Mouse (Mus musculus): ENCODE results near the gene Pnkd.

Gene Pnkd

GRCm38 (mm10) chr1:74362325-74363229 is 77.8 kb downstream of the Pnkd start:
- DNase-seq, result no peak

DNA sequence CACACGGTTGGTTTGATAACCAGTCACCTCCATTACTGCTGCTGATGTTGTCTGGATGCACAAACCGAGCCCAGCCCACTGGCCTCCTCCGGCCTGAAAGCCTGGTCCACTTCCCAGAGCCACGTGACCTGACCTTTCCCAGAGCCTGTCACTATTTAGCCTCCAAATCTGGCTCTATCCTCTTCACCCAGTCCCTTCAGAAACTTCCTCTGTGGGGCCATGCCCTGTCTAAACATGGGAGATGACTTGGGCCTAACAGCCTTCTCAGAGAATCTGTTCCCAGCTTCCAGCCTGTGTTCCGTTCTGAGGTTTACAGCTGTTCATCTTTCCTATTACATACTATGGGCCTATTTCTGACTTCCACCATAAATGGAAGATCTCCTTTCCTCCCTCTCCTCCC is 78.7 kb downstream of the Pnkd start:
- no peak for DNase-seq

DNA sequence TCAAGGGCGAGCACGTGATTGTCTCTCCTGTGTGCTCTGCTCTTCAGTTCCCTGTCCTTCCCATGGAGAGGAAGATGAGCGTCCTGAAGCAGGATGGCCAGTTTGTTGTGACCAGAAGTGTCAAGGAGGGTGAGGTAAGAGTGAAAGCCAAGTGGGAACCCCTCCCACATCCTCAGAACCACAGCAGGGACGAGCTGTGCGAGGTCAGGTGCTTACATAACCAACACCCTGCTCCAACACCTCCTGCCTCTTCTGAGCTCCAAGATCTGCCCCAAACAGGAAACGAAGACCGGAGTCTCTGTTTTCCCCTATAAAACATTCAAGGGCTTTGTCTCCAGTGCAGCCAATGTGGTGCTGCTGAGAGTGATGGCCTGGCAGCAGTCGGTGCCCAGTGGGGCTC is 79.5 kb downstream of the Pnkd start:
- DNase-seq, result no peak

GRCm38 (mm10) chr1:74367886-74368645 is 83.3 kb downstream of the Pnkd start:
- DNase-seq, result no peak

- DNase-seq, result no peak
Observed at GRCm38 (mm10) chr1:74370040-74370439, 85.3 kb downstream of the Pnkd start.

DNA sequence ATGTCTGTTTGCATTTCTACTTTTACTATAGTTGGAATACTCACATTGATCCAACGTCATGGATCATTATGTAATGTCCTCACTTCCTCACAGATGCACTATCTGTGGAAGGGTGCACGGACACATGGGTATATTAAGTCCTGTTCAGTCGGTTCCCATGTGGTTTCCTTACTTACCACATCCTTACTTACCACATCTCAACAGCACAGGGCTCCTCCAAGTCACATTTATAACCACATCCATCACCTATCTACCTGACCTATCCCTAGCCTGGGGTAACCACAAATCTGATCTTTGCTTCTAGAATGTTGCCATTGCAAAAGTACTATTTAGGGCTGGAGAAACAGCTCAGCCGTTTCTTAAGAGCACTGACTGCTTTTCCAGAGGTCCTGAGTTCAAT is 88.6 kb downstream of the Pnkd start:
- DNase-seq, result no peak

DNA sequence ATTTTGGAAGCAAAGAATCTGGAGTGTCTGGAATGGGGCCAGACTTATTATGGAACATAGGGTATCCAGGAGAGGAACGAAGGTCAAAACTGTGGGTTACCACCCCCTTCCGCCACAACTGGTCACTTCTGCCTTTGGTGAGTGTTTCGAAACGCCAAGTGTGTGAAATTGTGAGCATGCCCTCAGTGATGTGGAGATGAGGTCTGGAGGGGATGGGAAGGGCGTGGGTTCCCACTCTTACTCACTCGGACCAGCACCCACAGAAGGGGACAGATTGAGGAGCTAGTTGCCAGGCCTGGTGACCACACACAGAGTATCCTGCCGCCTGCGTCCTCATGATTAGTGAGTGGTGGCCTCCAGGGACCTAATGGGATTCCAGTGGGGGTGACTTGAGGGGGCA is 90.2 kb downstream of the Pnkd start, which contains the start of gene Slc11a1:
Gene Slc11a1, plus strand, starts transcription at position 216 of the 400 bp plus-strand sequence.
- DNase-seq, result no peak

GRCm38 (mm10) chr1:74375561-74375960 is 90.8 kb downstream of the Pnkd start:
- DNase-seq, result no peak

- DNase-seq, result no peak
Observed at GRCm38 (mm10) chr1:74376396-74376795, 91.7 kb downstream of the Pnkd start.

GRCm38 (mm10) chr1:74379058-74379504 is 94.4 kb downstream of the Pnkd start:
- no peak for DNase-seq

DNA sequence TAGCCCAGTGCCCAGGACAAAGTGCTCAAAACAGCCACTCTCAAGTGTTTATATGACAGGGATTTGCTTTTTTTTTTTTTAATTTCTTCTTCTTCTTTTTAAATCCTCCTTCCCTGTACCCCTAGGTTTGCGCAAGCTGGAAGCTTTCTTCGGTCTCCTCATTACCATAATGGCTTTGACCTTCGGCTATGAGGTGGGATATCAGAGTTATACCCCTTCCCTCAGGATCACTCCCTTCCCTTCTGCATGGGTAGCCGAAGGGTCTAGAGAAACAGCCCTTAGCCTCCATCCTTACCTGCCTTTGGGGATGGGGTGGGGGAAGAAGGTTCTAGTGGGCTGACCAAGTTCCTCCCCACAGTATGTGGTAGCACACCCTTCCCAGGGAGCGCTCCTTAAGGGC is 95.8 kb downstream of the Pnkd start:
- no peak for DNase-seq

DNA sequence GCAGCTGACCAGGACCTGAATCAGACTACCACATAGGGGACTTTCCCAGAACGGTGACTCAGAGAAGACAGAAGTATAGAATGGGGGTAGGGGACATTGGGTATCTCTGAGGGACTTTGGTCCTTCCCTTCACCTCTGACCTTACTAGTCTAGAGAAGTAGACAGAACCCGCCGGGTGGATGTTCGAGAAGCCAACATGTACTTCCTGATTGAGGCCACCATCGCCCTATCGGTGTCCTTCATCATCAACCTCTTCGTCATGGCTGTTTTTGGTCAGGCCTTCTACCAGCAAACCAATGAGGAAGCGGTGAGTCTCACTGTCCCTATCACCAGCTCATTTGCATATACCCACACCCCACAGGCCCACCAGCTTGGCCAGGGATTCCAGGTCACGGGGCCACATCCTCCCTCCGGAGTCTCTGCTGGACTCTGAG is 96.9 kb downstream of the Pnkd start:
- no peak for DNase-seq

DNA sequence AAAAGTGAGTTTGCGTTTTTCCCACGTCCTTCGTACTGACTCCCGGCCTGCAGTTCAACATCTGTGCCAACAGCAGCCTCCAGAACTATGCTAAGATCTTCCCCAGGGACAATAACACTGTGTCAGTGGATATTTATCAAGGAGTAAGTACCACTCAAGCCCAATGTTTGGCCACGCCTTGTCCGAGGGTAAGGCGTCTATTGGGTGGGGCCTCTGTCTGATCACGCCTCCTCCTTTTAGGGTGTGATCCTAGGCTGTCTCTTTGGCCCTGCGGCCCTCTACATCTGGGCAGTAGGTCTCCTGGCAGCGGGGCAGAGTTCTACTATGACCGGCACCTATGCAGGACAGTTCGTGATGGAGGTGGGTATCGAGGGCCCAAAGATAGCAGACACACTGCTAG is 98.7 kb downstream of the Pnkd start:
- DNase-seq, result no peak

DNA sequence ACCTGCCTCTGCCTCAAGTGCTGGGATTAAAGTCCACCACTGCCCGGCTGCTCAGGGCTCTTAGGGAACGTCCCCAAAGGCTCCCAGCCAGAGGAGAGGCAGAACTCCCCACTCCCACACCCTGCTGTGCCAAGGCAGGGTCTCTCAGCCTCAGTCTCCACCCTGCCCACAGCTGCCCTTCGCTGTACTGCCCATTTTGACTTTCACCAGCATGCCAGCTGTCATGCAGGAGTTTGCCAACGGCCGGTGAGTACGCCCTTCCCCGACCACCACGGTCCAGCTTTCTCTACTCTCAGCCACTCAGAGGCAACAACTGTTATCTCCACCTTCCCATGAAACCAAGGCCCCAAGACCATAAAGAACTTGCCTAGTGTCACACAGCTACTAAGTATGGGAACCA is 99.8 kb downstream of the Pnkd start:
- no peak for DNase-seq

DNA sequence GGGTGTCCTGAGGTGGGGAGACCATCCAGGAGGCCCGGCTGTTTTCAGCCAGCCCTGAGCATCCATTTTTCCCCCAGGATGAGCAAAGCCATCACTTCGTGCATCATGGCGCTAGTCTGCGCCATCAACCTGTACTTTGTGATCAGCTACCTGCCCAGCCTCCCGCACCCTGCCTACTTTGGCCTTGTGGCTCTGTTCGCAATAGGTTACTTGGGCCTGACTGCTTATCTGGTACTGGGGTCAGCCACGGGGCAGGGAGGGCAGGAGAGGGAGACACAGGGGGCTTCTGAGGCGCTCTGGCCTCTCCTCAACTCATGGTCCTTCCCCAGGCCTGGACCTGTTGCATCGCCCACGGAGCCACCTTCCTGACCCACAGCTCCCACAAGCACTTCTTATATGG is 100.3 kb downstream of the Pnkd start:
- no peak for DNase-seq

DNA sequence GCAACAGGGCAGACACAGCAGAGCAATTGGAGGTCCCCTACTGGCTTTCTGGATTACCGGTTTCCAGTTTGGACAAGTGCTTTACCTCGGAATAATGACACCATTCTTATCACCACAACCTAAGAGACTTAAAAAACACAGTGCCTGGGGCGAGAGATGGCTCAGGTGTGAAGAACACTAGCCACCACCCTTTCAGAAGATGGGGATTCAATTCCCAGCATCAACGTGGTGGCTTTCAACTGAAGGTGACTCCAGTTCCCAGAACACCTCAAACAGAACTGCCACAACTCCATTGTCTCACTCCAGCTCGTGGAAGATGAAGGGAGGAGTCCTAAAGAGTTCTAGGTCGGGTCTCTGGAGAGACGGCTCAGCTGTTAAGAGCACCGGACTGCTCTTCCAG is 100.8 kb downstream of the Pnkd start:
- DNase-seq, result no peak

DNA sequence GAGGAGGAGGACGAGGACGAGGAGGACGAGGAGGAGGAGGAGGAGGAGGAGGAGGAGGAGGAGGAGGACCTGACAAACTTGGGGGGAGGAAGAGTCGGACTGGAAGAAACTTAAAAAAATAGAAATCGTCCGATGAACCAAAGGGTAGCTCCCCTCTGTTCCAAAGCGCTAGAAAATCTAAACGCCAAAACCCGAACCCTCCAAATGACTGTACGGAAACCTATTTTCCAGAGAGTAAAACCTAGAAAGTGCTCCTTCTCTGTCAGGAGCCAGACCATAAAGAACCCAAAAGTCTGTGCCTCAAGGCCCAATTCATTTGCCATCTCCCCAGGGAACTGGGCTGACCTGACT is 101.6 kb downstream of the Pnkd start:
- DNase-seq, result no peak

GRCm38 (mm10) chr1:74386714-74387385 is 102.1 kb downstream of the Pnkd start:
- DNase-seq, result peak; percentile 95

GRCm38 (mm10) chr1:74387386-74387988 is 102.8 kb downstream of the Pnkd start:
- peak; percentile 36 for DNase-seq

DNA sequence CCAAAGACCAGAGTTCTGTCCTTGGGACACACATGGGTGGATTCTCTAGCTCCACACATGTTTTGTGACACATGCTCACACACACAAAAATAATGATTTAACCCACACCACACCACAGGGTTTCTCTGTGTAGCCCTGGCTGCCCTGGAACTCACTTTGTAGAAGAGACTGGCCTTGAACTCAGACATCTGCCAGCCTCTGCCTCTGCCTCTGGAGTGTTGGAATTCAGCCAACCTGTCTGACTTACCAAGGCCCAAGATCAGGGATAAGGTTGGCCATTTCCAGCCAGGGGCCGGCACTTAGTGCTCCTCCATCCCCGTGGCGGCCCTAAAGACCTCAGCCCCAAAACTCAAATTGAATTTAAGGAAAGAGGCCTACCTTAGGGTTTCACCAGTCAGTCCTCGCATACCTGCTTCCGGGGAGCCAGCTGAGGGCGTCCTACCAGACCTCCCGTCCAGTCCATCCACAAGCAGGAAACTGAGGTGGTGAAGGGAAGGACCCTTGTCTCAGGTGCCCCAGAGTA is 103.7 kb downstream of the Pnkd start:
- DNase-seq, result no peak

DNA sequence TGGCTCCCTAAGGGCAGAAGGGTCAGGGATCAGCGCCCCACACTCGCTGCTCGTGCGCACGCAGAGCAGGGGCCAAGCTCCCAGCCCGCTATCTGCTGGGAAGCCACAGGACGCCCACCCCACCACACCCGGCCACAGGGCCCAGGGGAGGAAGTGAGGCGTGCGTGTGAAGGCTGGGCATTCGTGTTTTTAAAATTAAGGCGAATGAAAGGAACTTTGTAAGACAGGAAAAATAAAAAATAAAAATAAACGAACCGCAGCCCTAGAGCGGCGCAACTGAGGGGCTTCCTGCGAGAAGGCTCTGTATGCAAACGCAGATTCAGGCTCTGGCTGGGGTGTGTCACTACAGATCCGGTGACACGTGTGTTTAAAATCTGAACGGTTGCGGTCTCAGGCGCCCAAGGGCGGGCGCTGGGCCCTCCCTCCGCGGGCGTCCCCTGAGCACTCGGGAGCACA is 105.1 kb downstream of the Pnkd start:
- peak; percentile 14 for DNase-seq

DNA sequence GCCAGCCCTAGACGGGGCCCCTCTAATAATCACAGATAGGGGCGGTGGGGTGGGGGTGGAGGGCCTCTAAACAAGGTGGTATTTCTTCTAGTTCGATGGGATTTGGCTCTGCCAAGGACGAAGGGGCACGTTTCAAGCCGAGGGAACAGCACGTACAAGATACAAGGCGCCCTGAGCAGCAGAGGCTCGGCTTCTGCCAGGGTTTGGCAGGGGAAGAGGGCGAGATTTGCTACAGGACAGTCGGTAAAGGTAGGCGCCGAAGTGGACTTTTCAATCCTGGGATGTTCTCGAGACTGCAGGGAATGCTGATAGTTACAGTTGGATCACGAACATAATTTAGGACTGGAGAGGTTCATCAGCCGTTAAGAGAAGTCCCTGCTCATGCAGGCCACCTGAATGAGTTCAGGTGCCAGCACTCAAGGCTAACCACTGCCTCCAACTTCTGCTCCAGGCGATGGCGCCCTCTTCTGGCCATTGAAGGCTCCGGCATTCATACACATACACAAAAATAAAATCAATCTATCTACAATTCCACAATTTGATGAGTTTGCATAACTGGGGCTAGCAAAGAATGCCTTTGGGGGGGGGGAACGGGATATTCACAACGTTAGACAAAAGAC is 105.7 kb downstream of the Pnkd start:
- peak; percentile 64 for DNase-seq

Measured in cerebellum, adult 8-10 months (tissue).